Mouse (Mus musculus): Measurements from ENCODE around the gene Neurl3.

DNA sequence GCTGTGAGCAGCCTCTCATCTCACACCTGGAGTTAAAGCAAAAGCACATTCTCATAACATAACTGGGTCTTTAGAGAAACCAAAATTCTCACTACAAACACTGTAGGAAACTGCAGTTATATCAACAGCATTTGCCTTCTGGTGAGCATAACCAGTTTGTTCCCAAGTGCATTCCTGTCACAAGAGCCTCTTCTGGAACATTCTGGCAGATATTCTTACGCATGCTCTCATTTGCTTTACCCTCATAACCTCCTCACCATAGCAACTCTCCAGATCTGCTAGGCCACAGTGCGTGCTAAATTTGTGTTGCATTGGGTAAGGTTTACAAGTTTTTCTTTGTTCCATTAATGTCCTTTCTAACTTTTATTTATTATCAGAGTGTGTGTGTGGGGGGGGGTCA is 15.2 kb downstream of the Neurl3 start:
- TF ChIP-seq ZC3H11A (IDR thresholded peaks at IDR 0.05; ENCODE audit: borderline replicate concordance, low read depth, low read length) = no peak
- TF ChIP-seq ZNF384 (IDR thresholded peaks at IDR 0.05; ENCODE audit: low read depth, low read length) = no peak
- no peak for TF ChIP-seq CHD2 (IDR thresholded peaks at IDR 0.05; ENCODE audit: low read depth, low read length)
- no peak for TF ChIP-seq HCFC1 (IDR thresholded peaks at IDR 0.05; ENCODE audit: borderline replicate concordance, insufficient read depth, low read length)
- TF ChIP-seq MAFK (IDR thresholded peaks at IDR 0.05; ENCODE audit: insufficient read depth, low read depth, low read length) = no peak
